Mouse (Mus musculus) embryonic fibroblast, embryonic 13.5 days (primary cell): Measurements from ENCODE around the gene Kif26b. TPM values are rescaled to one million over a fixed set of nuclear protein-coding genes. Genes with fewer than 3 reads are reported as not detected.

Experiments used
- H3K27ac ChIP-seq: 2 replicates; pipeline ENCODE4 v1.5.1; 2012; ENCODE audit warnings: low read length, control low read depth, inconsistent platforms; ENCODE audit not compliant: insufficient read depth
- H3K4me1 ChIP-seq: 2 replicates; pipeline ENCODE4 v1.6.1; 2011; ENCODE audit warnings: low read length; ENCODE audit not compliant: control insufficient read depth, insufficient read depth
- H3K4me3 ChIP-seq: 2 replicates; pipeline ENCODE4 v1.5.1; 2011; ENCODE audit warnings: mild to moderate bottlenecking, control low read depth, low read length; ENCODE audit not compliant: insufficient read depth
- CTCF ChIP-seq: IDR thresholded peaks from 2 replicates; pipeline ENCODE4 v1.5.1; 2011; ENCODE audit warnings: mild to moderate bottlenecking, control low read depth, low read length, moderate library complexity, borderline replicate concordance; ENCODE audit not compliant: insufficient read depth
- POLR2A ChIP-seq: IDR thresholded peaks from 2 replicates; pipeline ENCODE4 v1.6.1; 2011; ENCODE audit warnings: low read depth, mild to moderate bottlenecking, control low read depth, low read length, moderate library complexity
- polyA plus RNA-seq: library from polyadenylated mRNA; stranded (reverse); fragments of >200 nt; gene quantifications from 2 replicates; pipeline ENCODE4 v1.2.4, GENCODE M21; 2011; ENCODE audit warnings: low read depth; ENCODE audit not compliant: missing spikeins, insufficient read length

The Kif26b gene
- polyA plus RNA-seq: 38.9 and 61.3 TPM in 2 replicates

- Histone ChIP-seq H3K27ac (peak within 1 kb of the TSS; percentile 53), H3K4me3 (peak within 1 kb of the TSS; percentile 56), H3K4me1 (no peaks in the 10 kb centered on the region)
- TF ChIP-seq POLR2A (peak; percentile 91), CTCF (no peak)
Observed at GRCm38 (mm10) chr1:178528431-178529351, at the start of gene Kif26b. TSS of gene Kif26b (plus strand) at chr1:178529125.

- Histone ChIP-seq H3K4me1 (no peaks in the 10 kb centered on the region; the same call in 1 of the 2 replicates), H3K4me3 (no peak overlapping the region), H3K27ac (no peak overlapping the region)
- no peak for TF ChIP-seq CTCF
- no peak for TF ChIP-seq POLR2A
Observed at GRCm38 (mm10) chr1:178483854-178484253, 45.1 kb upstream of the Kif26b start.

GRCm38 (mm10) chr1:178485138-178485867 is 43.6 kb upstream of the Kif26b start:
- Histone ChIP-seq H3K27ac (no peak overlapping the region), H3K4me3 (no peak overlapping the region), H3K4me1 (no peaks in the 10 kb centered on the region; the same call in 1 of the 2 replicates)
- TF ChIP-seq POLR2A (no peak), CTCF (no peak)

- TF ChIP-seq CTCF (no peak), POLR2A (no peak)
- H3K4me1 ChIP-seq: no peaks in the 10 kb centered on the region; the same call in 1 of the 2 replicates
- no peak overlapping the region for H3K4me3 ChIP-seq
- H3K27ac ChIP-seq: no peak overlapping the region
Observed at GRCm38 (mm10) chr1:178485868-178486220, 43.1 kb upstream of the Kif26b start.

- Histone ChIP-seq H3K4me3 (no peak overlapping the region), H3K4me1 (no peaks in the 10 kb centered on the region; the same call in 1 of the 2 replicates), H3K27ac (no peak overlapping the region)
- TF ChIP-seq POLR2A (no peak), CTCF (no peak)
Observed at GRCm38 (mm10) chr1:178486828-178487227, 42.1 kb upstream of the Kif26b start.

- H3K4me1 ChIP-seq: peaks cover 4% of the 10 kb centered on the region; the same call in 1 of the 2 replicates
- H3K27ac ChIP-seq: no peak overlapping the region
- no peak overlapping the region for H3K4me3 ChIP-seq
- TF ChIP-seq CTCF (no peak), POLR2A (no peak)
Observed at GRCm38 (mm10) chr1:178489127-178489526, 39.8 kb upstream of the Kif26b start.

- Histone ChIP-seq H3K4me3 (no peak overlapping the region), H3K27ac (no peak overlapping the region), H3K4me1 (peaks cover 4% of the 10 kb centered on the region; the same call in 1 of the 2 replicates)
- TF ChIP-seq CTCF (no peak), POLR2A (no peak)
Observed at GRCm38 (mm10) chr1:178491733-178492132, 37.2 kb upstream of the Kif26b start.

GRCm38 (mm10) chr1:178492493-178492892 is 36.4 kb upstream of the Kif26b start:
- no peak overlapping the region for H3K4me3 ChIP-seq
- peaks cover 4% of the 10 kb centered on the region; the same call in 1 of the 2 replicates for H3K4me1 ChIP-seq
- no peak for TF ChIP-seq POLR2A
- TF ChIP-seq CTCF: no peak
- H3K27ac ChIP-seq: no peak overlapping the region

- no peak overlapping the region for H3K27ac ChIP-seq
- H3K4me1 ChIP-seq: peaks cover 4% of the 10 kb centered on the region; the same call in 1 of the 2 replicates
- no peak for TF ChIP-seq POLR2A
- no peak for TF ChIP-seq CTCF
Observed at GRCm38 (mm10) chr1:178496186-178496585, 32.7 kb upstream of the Kif26b start.

GRCm38 (mm10) chr1:178496841-178497240 is 32.1 kb upstream of the Kif26b start:
- TF ChIP-seq POLR2A (no peak), CTCF (no peak)

More at GRCm38 (mm10) chr1:178496186-178496585, 32.7 kb upstream of the Kif26b start:
- no peak overlapping the region for H3K4me3 ChIP-seq

More at GRCm38 (mm10) chr1:178496841-178497240, 32.1 kb upstream of the Kif26b start:
- Histone ChIP-seq H3K4me3 (no peak overlapping the region), H3K27ac (no peak overlapping the region), H3K4me1 (peaks cover 4% of the 10 kb centered on the region; the same call in 1 of the 2 replicates)
